Mouse (Mus musculus): ENCODE results near the gene Shq1. TPM values are rescaled to one million over a fixed set of nuclear protein-coding genes. Genes with fewer than 3 reads are reported as not detected.

The Shq1 gene
- polyA plus RNA-seq, 1 experiment from 2014 or later, result 6.8 TPM

- H3K4me1 ChIP-seq (ENCODE audit: control insufficient read depth, insufficient read depth, low read length), result no peaks in the 10 kb centered on the region
- no peak overlapping the region for H3K9ac ChIP-seq (replicated peaks; ENCODE audit: low read depth, low read length)
- 85% methylated on average over 4 of the region's 4 CpGs for WGBS
- H3K4me2 ChIP-seq (ENCODE audit: low read depth, low read length), result no peak overlapping the region
- H3K9me3 ChIP-seq (ENCODE audit: control insufficient read depth, low read length), result no peaks in the 10 kb centered on the region
- no peak overlapping the region for H3K27ac ChIP-seq (ENCODE audit: low read depth, low read length)
- H3K27me3 ChIP-seq (ENCODE audit: control insufficient read depth, insufficient read depth, low read length), result no peaks in the 10 kb centered on the region
- H3K4me3 ChIP-seq (ENCODE audit: low read depth, low read length), result no peak overlapping the region
- H3K36me3 ChIP-seq (ENCODE audit: control insufficient read depth, insufficient read depth, low read length), result no peaks in the 10 kb centered on the region
- ATAC-seq (ENCODE audit: low read depth), result no peak
These were observed 64.2 kb downstream of the Shq1 start for GRCm38 (mm10) chr6:100606805-100607204.

- H3K27ac ChIP-seq (ENCODE audit: low read depth, low read length), result no peak overlapping the region
- no peak for ATAC-seq (ENCODE audit: low read depth)
These were observed 67.3 kb downstream of the Shq1 start for GRCm38 (mm10) chr6:100603702-100604101.

GRCm38 (mm10) chr6:100601634-100602033 lies 69.3 kb downstream of the Shq1 start:
- no peak for ATAC-seq (ENCODE audit: low read depth)
- Histone ChIP-seq H3K4me3 (ENCODE audit: low read depth, low read length) (no peak overlapping the region), H3K4me2 (ENCODE audit: low read depth, low read length) (no peak overlapping the region), H3K9ac (replicated peaks; ENCODE audit: low read depth, low read length) (no peak overlapping the region), H3K27ac (ENCODE audit: low read depth, low read length) (no peak overlapping the region), H3K9me3 (ENCODE audit: control insufficient read depth, low read length) (no peaks in the 10 kb centered on the region), H3K27me3 (ENCODE audit: control insufficient read depth, insufficient read depth, low read length) (no peaks in the 10 kb centered on the region), H3K36me3 (ENCODE audit: control insufficient read depth, insufficient read depth, low read length) (no peaks in the 10 kb centered on the region), H3K4me1 (ENCODE audit: control insufficient read depth, insufficient read depth, low read length) (no peaks in the 10 kb centered on the region)
- 89% methylated on average over 6 of the region's 6 CpGs for WGBS

More at GRCm38 (mm10) chr6:100603702-100604101, 67.3 kb downstream of the Shq1 start:
- no peaks in the 10 kb centered on the region for H3K4me1 ChIP-seq (ENCODE audit: control insufficient read depth, insufficient read depth, low read length)
- WGBS, result 61% methylated on average over 6 of the region's 6 CpGs
- H3K9ac ChIP-seq (replicated peaks; ENCODE audit: low read depth, low read length), result no peak overlapping the region
- H3K36me3 ChIP-seq (ENCODE audit: control insufficient read depth, insufficient read depth, low read length), result no peaks in the 10 kb centered on the region
- H3K4me2 ChIP-seq (ENCODE audit: low read depth, low read length), result no peak overlapping the region
- no peaks in the 10 kb centered on the region for H3K9me3 ChIP-seq (ENCODE audit: control insufficient read depth, low read length)
- H3K27me3 ChIP-seq (ENCODE audit: control insufficient read depth, insufficient read depth, low read length), result no peaks in the 10 kb centered on the region
- H3K4me3 ChIP-seq (ENCODE audit: low read depth, low read length), result no peak overlapping the region

GRCm38 (mm10) chr6:100593857-100594256 lies 77.1 kb downstream of the Shq1 start:
- no peaks in the 10 kb centered on the region for H3K36me3 ChIP-seq (ENCODE audit: control insufficient read depth, insufficient read depth, low read length)
- 29% methylated on average over 8 of the region's 8 CpGs for WGBS
- no peaks in the 10 kb centered on the region for H3K9me3 ChIP-seq (ENCODE audit: control insufficient read depth, low read length)
- H3K4me2 ChIP-seq (ENCODE audit: low read depth, low read length), result no peak overlapping the region
- no peak overlapping the region for H3K4me3 ChIP-seq (ENCODE audit: low read depth, low read length)
- H3K9ac ChIP-seq (replicated peaks; ENCODE audit: low read depth, low read length), result no peak overlapping the region
- no peak overlapping the region for H3K27ac ChIP-seq (ENCODE audit: low read depth, low read length)
- H3K4me1 ChIP-seq (ENCODE audit: control insufficient read depth, insufficient read depth, low read length), result no peaks in the 10 kb centered on the region
- no peaks in the 10 kb centered on the region for H3K27me3 ChIP-seq (ENCODE audit: control insufficient read depth, insufficient read depth, low read length)
- no peak for ATAC-seq (ENCODE audit: low read depth)

- Histone ChIP-seq H3K4me1 (ENCODE audit: control insufficient read depth, insufficient read depth, low read length) (no peaks in the 10 kb centered on the region), H3K9me3 (ENCODE audit: control insufficient read depth, low read length) (no peaks in the 10 kb centered on the region), H3K4me2 (ENCODE audit: low read depth, low read length) (no peak overlapping the region), H3K27ac (ENCODE audit: low read depth, low read length) (no peak overlapping the region), H3K4me3 (ENCODE audit: low read depth, low read length) (no peak overlapping the region), H3K27me3 (ENCODE audit: control insufficient read depth, insufficient read depth, low read length) (no peaks in the 10 kb centered on the region), H3K9ac (replicated peaks; ENCODE audit: low read depth, low read length) (no peak overlapping the region), H3K36me3 (ENCODE audit: control insufficient read depth, insufficient read depth, low read length) (no peaks in the 10 kb centered on the region)
- no peak for ATAC-seq (ENCODE audit: low read depth)
- WGBS, result 25% methylated on average over 7 of the region's 7 CpGs
These were observed 78.0 kb downstream of the Shq1 start for GRCm38 (mm10) chr6:100592991-100593390.

GRCm38 (mm10) chr6:100590602-100591001 lies 80.4 kb downstream of the Shq1 start:
- Histone ChIP-seq H3K4me1 (ENCODE audit: control insufficient read depth, insufficient read depth, low read length) (no peaks in the 10 kb centered on the region), H3K36me3 (ENCODE audit: control insufficient read depth, insufficient read depth, low read length) (no peaks in the 10 kb centered on the region), H3K9ac (replicated peaks; ENCODE audit: low read depth, low read length) (no peak overlapping the region), H3K4me2 (ENCODE audit: low read depth, low read length) (no peak overlapping the region), H3K27me3 (ENCODE audit: control insufficient read depth, insufficient read depth, low read length) (no peaks in the 10 kb centered on the region), H3K27ac (ENCODE audit: low read depth, low read length) (no peak overlapping the region), H3K4me3 (ENCODE audit: low read depth, low read length) (no peak overlapping the region), H3K9me3 (ENCODE audit: control insufficient read depth, low read length) (no peaks in the 10 kb centered on the region)
- 89% methylated on average over 4 of the region's 4 CpGs for WGBS
- no peak for ATAC-seq (ENCODE audit: low read depth)

GRCm38 (mm10) chr6:100588876-100589275 lies 82.1 kb downstream of the Shq1 start:
- Histone ChIP-seq H3K27me3 (ENCODE audit: control insufficient read depth, insufficient read depth, low read length) (no peaks in the 10 kb centered on the region), H3K36me3 (ENCODE audit: control insufficient read depth, insufficient read depth, low read length) (no peaks in the 10 kb centered on the region), H3K4me3 (ENCODE audit: low read depth, low read length) (no peak overlapping the region), H3K27ac (ENCODE audit: low read depth, low read length) (no peak overlapping the region), H3K4me2 (ENCODE audit: low read depth, low read length) (no peak overlapping the region), H3K9ac (replicated peaks; ENCODE audit: low read depth, low read length) (no peak overlapping the region), H3K4me1 (ENCODE audit: control insufficient read depth, insufficient read depth, low read length) (no peaks in the 10 kb centered on the region), H3K9me3 (ENCODE audit: control insufficient read depth, low read length) (no peaks in the 10 kb centered on the region)
- ATAC-seq (ENCODE audit: low read depth), result no peak
- 93% methylated on average over 3 of the region's 3 CpGs for WGBS

GRCm38 (mm10) chr6:100586758-100587157 lies 84.2 kb downstream of the Shq1 start:
- Histone ChIP-seq H3K9ac (replicated peaks; ENCODE audit: low read depth, low read length) (no peak overlapping the region), H3K27me3 (ENCODE audit: control insufficient read depth, insufficient read depth, low read length) (no peaks in the 10 kb centered on the region), H3K36me3 (ENCODE audit: control insufficient read depth, insufficient read depth, low read length) (no peaks in the 10 kb centered on the region), H3K4me1 (ENCODE audit: control insufficient read depth, insufficient read depth, low read length) (no peaks in the 10 kb centered on the region), H3K27ac (ENCODE audit: low read depth, low read length) (no peak overlapping the region), H3K4me2 (ENCODE audit: low read depth, low read length) (no peak overlapping the region), H3K4me3 (ENCODE audit: low read depth, low read length) (no peak overlapping the region), H3K9me3 (ENCODE audit: control insufficient read depth, low read length) (no peaks in the 10 kb centered on the region)
- ATAC-seq (ENCODE audit: low read depth), result no peak
- 88% methylated on average over 5 of the region's 5 CpGs for WGBS

GRCm38 (mm10) chr6:100581951-100582350 lies 89.0 kb downstream of the Shq1 start:
- Histone ChIP-seq H3K36me3 (ENCODE audit: control insufficient read depth, insufficient read depth, low read length) (no peaks in the 10 kb centered on the region), H3K27ac (ENCODE audit: low read depth, low read length) (no peak overlapping the region), H3K4me3 (ENCODE audit: low read depth, low read length) (no peak overlapping the region), H3K4me1 (ENCODE audit: control insufficient read depth, insufficient read depth, low read length) (0 out of 2 replicates have a peak, but pooled peaks cover 3% of the 10 kb centered on the region), H3K9ac (replicated peaks; ENCODE audit: low read depth, low read length) (no peak overlapping the region), H3K9me3 (ENCODE audit: control insufficient read depth, low read length) (no peaks in the 10 kb centered on the region), H3K27me3 (ENCODE audit: control insufficient read depth, insufficient read depth, low read length) (no peaks in the 10 kb centered on the region), H3K4me2 (ENCODE audit: low read depth, low read length) (no peak overlapping the region)
- no peak for ATAC-seq (ENCODE audit: low read depth)
- 71% methylated on average over 2 of the region's 2 CpGs for WGBS

- no peaks in the 10 kb centered on the region for H3K9me3 ChIP-seq (ENCODE audit: control insufficient read depth, low read length)
- H3K4me1 ChIP-seq (ENCODE audit: control insufficient read depth, insufficient read depth, low read length), result 0 out of 2 replicates have a peak, but pooled peaks cover 3% of the 10 kb centered on the region
- H3K36me3 ChIP-seq (ENCODE audit: control insufficient read depth, insufficient read depth, low read length), result no peaks in the 10 kb centered on the region
- no peaks in the 10 kb centered on the region for H3K27me3 ChIP-seq (ENCODE audit: control insufficient read depth, insufficient read depth, low read length)
- no peak for ATAC-seq (ENCODE audit: low read depth)
- no peak overlapping the region for H3K27ac ChIP-seq (ENCODE audit: low read depth, low read length)
- H3K9ac ChIP-seq (replicated peaks; ENCODE audit: low read depth, low read length), result no peak overlapping the region
- no peak overlapping the region for H3K4me2 ChIP-seq (ENCODE audit: low read depth, low read length)
- H3K4me3 ChIP-seq (ENCODE audit: low read depth, low read length), result no peak overlapping the region
These were observed 89.9 kb downstream of the Shq1 start for GRCm38 (mm10) chr6:100581056-100581455.
